Mouse (Mus musculus) kidney, postnatal 10 days (tissue): ENCODE data around the gene D5Ertd579e.

Source experiments
- DNase-seq: peaks from one replicate; pipeline ENCODE4 v3.0.0; 2021; ENCODE audit warnings: mixed read lengths

D5Ertd579e gene

GRCm38 (mm10) chr5:36719601-36720000 is 23.8 kb upstream of the D5Ertd579e start:
- DNase-seq = no peak

GRCm38 (mm10) chr5:36719135-36719534 is 23.3 kb upstream of the D5Ertd579e start:
- DNase-seq = no peak

- DNase-seq = no peak
Measured at GRCm38 (mm10) chr5:36717889-36718288, 22.1 kb upstream of the D5Ertd579e start.

GRCm38 (mm10) chr5:36716816-36717215 is 21.0 kb upstream of the D5Ertd579e start:
- DNase-seq = no peak

- no peak for DNase-seq
Measured at GRCm38 (mm10) chr5:36714832-36715231, 19.0 kb upstream of the D5Ertd579e start.

GRCm38 (mm10) chr5:36713693-36714092 is 17.9 kb upstream of the D5Ertd579e start:
- no peak for DNase-seq

GRCm38 (mm10) chr5:36712553-36713534 is 17.0 kb upstream of the D5Ertd579e start:
- peak; percentile 91 for DNase-seq

GRCm38 (mm10) chr5:36711863-36712262 is 16.0 kb upstream of the D5Ertd579e start:
- DNase-seq = no peak

GRCm38 (mm10) chr5:36705792-36706191 is 10.0 kb upstream of the D5Ertd579e start:
- no peak for DNase-seq

- DNase-seq = no peak
Measured at GRCm38 (mm10) chr5:36705390-36705789, 9.6 kb upstream of the D5Ertd579e start.

- DNase-seq = no peak
Measured at GRCm38 (mm10) chr5:36704684-36705083, 8.9 kb upstream of the D5Ertd579e start.

- DNase-seq = peak; percentile 54
Measured at GRCm38 (mm10) chr5:36700939-36701620, 5.3 kb upstream of the D5Ertd579e start.

GRCm38 (mm10) chr5:36698689-36699088 is 2.9 kb upstream of the D5Ertd579e start:
- DNase-seq = no peak

- DNase-seq = no peak
Measured at GRCm38 (mm10) chr5:36698067-36698670, 2.3 kb upstream of the D5Ertd579e start.

- peak; percentile 66 for DNase-seq
Measured at GRCm38 (mm10) chr5:36696504-36697300, 878 bp upstream of the D5Ertd579e start.

- no peak for DNase-seq
Measured at GRCm38 (mm10) chr5:36695005-36695404, 819 bp downstream of the D5Ertd579e start.

GRCm38 (mm10) chr5:36693651-36694050 is 2.2 kb downstream of the D5Ertd579e start:
- no peak for DNase-seq

- no peak for DNase-seq
Measured at GRCm38 (mm10) chr5:36691423-36691822, 4.4 kb downstream of the D5Ertd579e start.

GRCm38 (mm10) chr5:36685170-36685569 is 10.7 kb downstream of the D5Ertd579e start:
- no peak for DNase-seq

- no peak for DNase-seq
Measured at GRCm38 (mm10) chr5:36683586-36683985, 12.2 kb downstream of the D5Ertd579e start.

GRCm38 (mm10) chr5:36681219-36681618 is 14.6 kb downstream of the D5Ertd579e start:
- DNase-seq = no peak

GRCm38 (mm10) chr5:36679918-36680598 is 15.8 kb downstream of the D5Ertd579e start:
- DNase-seq = no peak
